Mouse (Mus musculus) hindbrain, embryonic 10.5 days (tissue): ENCODE measurements around the gene Kcnc2. TPM values are rescaled to one million over a fixed set of nuclear protein-coding genes. Genes with fewer than 3 reads are reported as not detected.

ENCODE experiments used
- DNase-seq: peaks from one replicate; pipeline ENCODE4 v3.0.0-alpha.2; 2017; ENCODE audit warnings: low spot score
- H3K27ac ChIP-seq: fragments of 300-500 bp; sonication (generic); 2 replicates; pipeline ENCODE4 v1.5.1; 2016; ENCODE audit warnings: mild to moderate bottlenecking, moderate library complexity
- H3K27me3 ChIP-seq: fragments of 300-500 bp; sonication (generic); 2 replicates; pipeline ENCODE4 v1.6.1; 2016; ENCODE audit warnings: mild to moderate bottlenecking; ENCODE audit not compliant: poor library complexity, insufficient read depth, severe bottlenecking
- H3K36me3 ChIP-seq: fragments of 300-500 bp; sonication (generic); 2 replicates; pipeline ENCODE4 v1.6.1; 2016; ENCODE audit warnings: mild to moderate bottlenecking, moderate library complexity
- H3K4me1 ChIP-seq: fragments of 300-500 bp; sonication (generic); replicated peaks from 2 replicates; pipeline ENCODE4 v1.6.1; 2016; ENCODE audit warnings: mild to moderate bottlenecking
- H3K4me3 ChIP-seq: fragments of 300-500 bp; sonication (generic); 2 replicates; pipeline ENCODE4 v1.5.1; 2016; ENCODE audit warnings: mild to moderate bottlenecking, moderate library complexity
- H3K9me3 ChIP-seq: fragments of 300-500 bp; sonication (generic); 2 replicates; pipeline ENCODE4 v1.6.1; 2016; ENCODE audit warnings: mild to moderate bottlenecking, moderate library complexity
- WGBS: fragments of 180-500 bp; shearing (Covaris S2); methylation state at CpG from one replicate; pipeline ENCODE4 v1.1.7; 2016; 5-methylcytosine and 5-hydroxymethylcytosine counted together
- polyA plus RNA-seq: library from polyadenylated mRNA; unstranded; fragments of >200 nt; fragmentation: Nextera tagmentation; extraction: Ambion mirVana; gene quantifications from 2 replicates; pipeline ENCODE4 v1.2.1, GENCODE M21; 2016

Kcnc2 gene
- polyA plus RNA-seq, 1 experiment from 2014 or later, result 0.93 TPM

- peak; percentile 23 for DNase-seq
- Histone ChIP-seq H3K27ac (no peak overlapping the region), H3K36me3 (no peaks in the 10 kb centered on the region), H3K9me3 (no peaks in the 10 kb centered on the region), H3K27me3 (no peaks in the 10 kb centered on the region), H3K4me1 (0 out of 2 replicates have a peak, but pooled peaks cover 5% of the 10 kb centered on the region), H3K4me3 (no peak overlapping the region)
- 42% methylated on average over 11 of the region's 11 CpGs for WGBS
Observed at GRCm38 (mm10) chr10:112315136-112315535, 44.2 kb downstream of the Kcnc2 start.

GRCm38 (mm10) chr10:112317783-112318182, 46.9 kb downstream of the Kcnc2 start:
- 91% methylated on average over 1 of the region's 1 CpGs for WGBS
- DNase-seq, result no peak
- Histone ChIP-seq H3K27me3 (no peaks in the 10 kb centered on the region), H3K4me3 (no peak overlapping the region), H3K9me3 (no peaks in the 10 kb centered on the region), H3K27ac (no peak overlapping the region), H3K4me1 (0 out of 2 replicates have a peak, but pooled peaks cover 5% of the 10 kb centered on the region), H3K36me3 (no peaks in the 10 kb centered on the region)

GRCm38 (mm10) chr10:112357669-112358362, 86.9 kb downstream of the Kcnc2 start:
- Histone ChIP-seq H3K9me3 (no peaks in the 10 kb centered on the region), H3K4me1 (no peaks in the 10 kb centered on the region), H3K4me3 (no peak overlapping the region), H3K36me3 (no peaks in the 10 kb centered on the region), H3K27me3 (no peaks in the 10 kb centered on the region), H3K27ac (no peak overlapping the region)
- DNase-seq, result no peak
- 64% methylated on average over 3 of the region's 3 CpGs for WGBS

GRCm38 (mm10) chr10:112358363-112358704, 87.4 kb downstream of the Kcnc2 start:
- no peak for DNase-seq
- Histone ChIP-seq H3K9me3 (no peaks in the 10 kb centered on the region), H3K27ac (no peak overlapping the region), H3K4me1 (no peaks in the 10 kb centered on the region), H3K4me3 (no peak overlapping the region), H3K36me3 (no peaks in the 10 kb centered on the region), H3K27me3 (no peaks in the 10 kb centered on the region)
- WGBS, result 77% methylated on average over 8 of the region's 8 CpGs

DNA sequence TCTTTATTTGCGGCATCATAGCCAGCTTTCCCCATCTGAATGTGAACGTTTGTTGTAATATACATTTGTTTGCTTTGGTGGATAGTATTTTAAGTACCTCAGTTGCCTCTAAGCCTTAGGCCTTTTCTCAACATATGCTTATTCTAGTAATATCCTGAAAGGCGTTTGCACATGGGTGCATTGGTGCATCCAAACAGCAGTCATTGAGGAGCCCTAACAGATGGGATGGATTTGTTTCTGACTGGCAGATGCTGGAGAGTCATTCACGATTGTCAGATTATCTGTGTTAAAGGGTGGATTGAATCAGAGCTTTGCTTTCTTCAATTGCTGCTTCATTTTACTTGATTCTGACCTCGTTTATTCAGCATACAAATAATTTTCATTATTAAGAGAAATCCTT, 89.8 kb downstream of the Kcnc2 start:
- H3K4me3 ChIP-seq, result no peak overlapping the region
- no peaks in the 10 kb centered on the region for H3K36me3 ChIP-seq
- DNase-seq, result no peak
- H3K27ac ChIP-seq, result no peak overlapping the region
- no peaks in the 10 kb centered on the region for H3K9me3 ChIP-seq
- WGBS, result 78% methylated on average over 5 of the region's 5 CpGs
- H3K27me3 ChIP-seq, result no peaks in the 10 kb centered on the region
- no peaks in the 10 kb centered on the region for H3K4me1 ChIP-seq

DNA sequence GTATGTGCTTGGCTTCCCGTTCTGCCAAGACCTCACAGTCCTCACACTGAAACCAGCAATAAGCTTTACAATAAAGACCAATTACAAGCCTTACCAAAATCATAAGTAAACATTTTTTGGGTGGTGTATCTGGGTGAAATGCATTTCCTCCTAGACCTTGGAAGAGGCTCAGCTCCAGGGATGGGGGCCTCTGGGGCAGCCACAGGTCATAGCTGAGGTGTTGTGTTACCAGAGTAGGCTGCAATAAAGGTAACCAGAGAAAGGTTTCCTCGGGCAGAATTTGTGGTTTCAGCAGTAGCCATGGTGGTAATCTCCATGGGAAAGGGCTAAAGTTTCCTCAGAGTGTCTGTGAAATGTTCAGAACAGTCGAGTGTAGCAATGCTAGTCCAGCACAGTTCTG, 97.4 kb downstream of the Kcnc2 start:
- Histone ChIP-seq H3K9me3 (no peaks in the 10 kb centered on the region), H3K27me3 (no peaks in the 10 kb centered on the region), H3K27ac (no peak overlapping the region), H3K4me1 (no peaks in the 10 kb centered on the region), H3K36me3 (no peaks in the 10 kb centered on the region), H3K4me3 (no peak overlapping the region)
- 71% methylated on average over 3 of the region's 3 CpGs for whole genome bisulfite sequencing
- DNase-seq, result no peak

DNA sequence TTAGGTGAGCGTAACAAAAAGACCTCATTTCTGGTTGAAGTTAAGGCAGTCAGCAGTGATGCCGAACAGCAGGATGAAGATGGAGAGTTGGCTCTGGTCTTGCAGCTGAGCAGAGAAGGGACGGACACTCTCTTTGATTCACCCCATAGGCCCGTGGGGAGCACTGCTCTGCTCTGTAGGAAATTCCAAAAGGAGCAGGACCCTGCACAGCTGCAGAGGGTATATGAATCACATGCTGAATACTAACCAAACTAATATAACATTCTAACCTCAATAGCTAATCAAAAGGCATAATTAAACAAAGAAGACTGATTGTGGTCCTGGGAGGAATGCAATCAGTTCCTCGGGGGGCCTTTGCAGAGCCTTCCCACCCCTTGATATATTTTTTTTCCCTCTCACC, 106.2 kb downstream of the Kcnc2 start:
- Histone ChIP-seq H3K4me1 (no peaks in the 10 kb centered on the region), H3K36me3 (no peaks in the 10 kb centered on the region), H3K4me3 (no peak overlapping the region), H3K9me3 (no peaks in the 10 kb centered on the region), H3K27me3 (no peaks in the 10 kb centered on the region), H3K27ac (no peak overlapping the region)
- DNase-seq, result no peak
- 87% methylated on average over 5 of the region's 5 CpGs for WGBS

DNA sequence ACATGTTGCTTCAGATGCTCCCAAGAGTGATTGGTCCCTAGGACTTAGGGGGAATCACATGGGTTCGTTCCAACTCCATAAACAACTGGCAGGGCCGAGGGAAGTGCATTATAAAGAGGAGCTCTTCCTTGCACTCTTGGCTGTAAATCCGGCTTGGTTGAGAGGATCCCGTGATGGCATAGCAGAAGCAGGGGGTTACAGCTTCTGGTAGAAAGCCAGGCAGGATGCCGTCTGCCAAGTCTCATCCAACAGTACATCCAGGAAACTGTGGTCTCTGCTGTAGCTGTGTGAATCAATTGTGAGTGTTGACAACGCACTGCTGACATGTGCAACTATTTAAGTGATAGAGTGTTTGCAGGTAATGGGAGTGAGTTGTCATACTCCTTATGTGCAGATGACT, 107.5 kb downstream of the Kcnc2 start:
- DNase-seq, result no peak
- WGBS, result 85% methylated on average over 6 of the region's 6 CpGs
- H3K27me3 ChIP-seq, result no peaks in the 10 kb centered on the region

GRCm38 (mm10) chr10:112380590-112380989, 109.7 kb downstream of the Kcnc2 start:
- Histone ChIP-seq H3K4me1 (no peaks in the 10 kb centered on the region), H3K27me3 (no peaks in the 10 kb centered on the region), H3K36me3 (no peaks in the 10 kb centered on the region), H3K4me3 (no peak overlapping the region), H3K27ac (no peak overlapping the region), H3K9me3 (no peaks in the 10 kb centered on the region)
- WGBS, result 87% methylated on average over 6 of the region's 6 CpGs
- no peak for DNase-seq

More for the DNA sequence above, 107.5 kb downstream of the Kcnc2 start:
- Histone ChIP-seq H3K4me3 (no peak overlapping the region), H3K9me3 (no peaks in the 10 kb centered on the region), H3K36me3 (no peaks in the 10 kb centered on the region), H3K27ac (no peak overlapping the region), H3K4me1 (no peaks in the 10 kb centered on the region)

- H3K27ac ChIP-seq, result no peak overlapping the region
- DNase-seq, result peak; percentile 13
- no peaks in the 10 kb centered on the region for H3K9me3 ChIP-seq
- no peaks in the 10 kb centered on the region for H3K27me3 ChIP-seq
- H3K4me1 ChIP-seq, result peaks cover 21% of the 10 kb centered on the region
- H3K36me3 ChIP-seq, result no peaks in the 10 kb centered on the region
- H3K4me3 ChIP-seq, result no peak overlapping the region
- WGBS, result 44% methylated on average over 8 of the region's 8 CpGs
Observed at GRCm38 (mm10) chr10:112394399-112394970, 123.6 kb downstream of the Kcnc2 start.

- H3K4me1 ChIP-seq, result peaks cover 18% of the 10 kb centered on the region
- H3K27me3 ChIP-seq, result no peaks in the 10 kb centered on the region
- WGBS, result 48% methylated on average over 2 of the region's 2 CpGs
- H3K4me3 ChIP-seq, result no peak overlapping the region
- no peaks in the 10 kb centered on the region for H3K9me3 ChIP-seq
- no peaks in the 10 kb centered on the region for H3K36me3 ChIP-seq
- H3K27ac ChIP-seq, result no peak overlapping the region
- DNase-seq, result no peak
Observed at GRCm38 (mm10) chr10:112397194-112397593, 126.3 kb downstream of the Kcnc2 start.

- Histone ChIP-seq H3K4me1 (0 out of 2 replicates have a peak, but pooled peaks cover 7% of the 10 kb centered on the region), H3K27me3 (no peaks in the 10 kb centered on the region), H3K27ac (no peak overlapping the region), H3K9me3 (no peaks in the 10 kb centered on the region), H3K4me3 (no peak overlapping the region), H3K36me3 (no peaks in the 10 kb centered on the region)
- 71% methylated on average over 9 of the region's 9 CpGs for WGBS
- DNase-seq, result no peak
Observed at GRCm38 (mm10) chr10:112400591-112401404, 129.9 kb downstream of the Kcnc2 start.

DNA sequence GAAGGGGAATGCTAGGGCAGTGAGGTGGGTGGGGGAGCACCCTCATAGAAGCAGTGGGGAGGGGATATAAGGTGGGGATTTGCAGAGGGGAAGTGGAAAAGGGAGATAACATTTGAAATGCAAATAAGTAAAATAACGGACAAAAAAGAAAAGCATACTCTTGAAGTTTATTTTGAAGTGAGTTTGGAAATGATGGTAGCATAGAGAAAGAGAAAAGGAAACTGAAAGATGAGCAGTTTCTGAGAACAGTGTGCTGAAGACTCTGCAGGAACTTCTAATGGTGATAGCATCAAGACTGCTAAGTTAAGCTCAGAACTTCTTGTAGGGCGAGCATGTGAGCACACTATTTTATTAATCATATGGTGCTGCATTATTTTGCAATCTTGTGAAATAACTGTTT, 138.6 kb downstream of the Kcnc2 start:
- H3K4me3 ChIP-seq, result no peak overlapping the region
- H3K4me1 ChIP-seq, result no peaks in the 10 kb centered on the region
- H3K36me3 ChIP-seq, result no peaks in the 10 kb centered on the region
- no peak overlapping the region for H3K27ac ChIP-seq
- no peak for DNase-seq
- H3K27me3 ChIP-seq, result no peaks in the 10 kb centered on the region
- WGBS, result 78% methylated on average over 2 of the region's 2 CpGs
- no peaks in the 10 kb centered on the region for H3K9me3 ChIP-seq
